Mouse (Mus musculus): ENCODE results near the gene Zdhhc16. TPM values are rescaled to one million over a fixed set of nuclear protein-coding genes. Genes with fewer than 3 reads are reported as not detected.

Gene Zdhhc16
- total RNA-seq (2021) = 10 to 100 TPM; 45.4 to 48.5 TPM

- intact Hi-C loops (cut with DNase I) = loop anchor here (2.0 kb wide), 1 partner anchor 47 kb away; the partner anchor contains the start of genes Mms19 and Ubtd1
- DNase-seq (ENCODE audit: low spot score in 2 of 2) = peak; percentile 99
Measured at GRCm38 (mm10) chr19:41933179-41934086, at the start of gene Zdhhc16, which contains the start of gene Exosc1. Zdhhc16 (plus strand) TSS chr19:41933480. Exosc1 (minus strand) TSS chr19:41933423.

DNA sequence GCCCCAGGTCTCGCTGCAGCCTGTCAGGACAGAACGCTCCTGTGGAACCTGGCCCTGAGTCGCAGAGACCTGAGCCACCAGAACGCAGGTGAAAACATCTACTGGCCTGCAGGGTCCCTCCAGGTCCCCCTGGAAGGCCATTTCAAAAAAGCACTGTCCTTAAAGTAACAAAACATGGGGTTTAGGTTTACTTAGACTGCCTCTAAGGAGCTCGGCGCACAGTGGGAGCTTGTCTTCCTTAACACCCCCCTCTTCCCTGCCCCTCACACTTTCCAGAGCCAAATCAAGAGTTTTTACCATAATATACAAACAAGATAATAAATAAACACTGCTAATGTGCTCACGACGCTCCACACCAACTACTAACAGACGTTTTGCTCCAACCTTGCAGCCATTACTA lies 49.4 kb upstream of the Zdhhc16 start:
- intact Hi-C loops (cut with DNase I) = no loop called here
- no peak for DNase-seq (ENCODE audit: low spot score in 2 of 2)

DNA sequence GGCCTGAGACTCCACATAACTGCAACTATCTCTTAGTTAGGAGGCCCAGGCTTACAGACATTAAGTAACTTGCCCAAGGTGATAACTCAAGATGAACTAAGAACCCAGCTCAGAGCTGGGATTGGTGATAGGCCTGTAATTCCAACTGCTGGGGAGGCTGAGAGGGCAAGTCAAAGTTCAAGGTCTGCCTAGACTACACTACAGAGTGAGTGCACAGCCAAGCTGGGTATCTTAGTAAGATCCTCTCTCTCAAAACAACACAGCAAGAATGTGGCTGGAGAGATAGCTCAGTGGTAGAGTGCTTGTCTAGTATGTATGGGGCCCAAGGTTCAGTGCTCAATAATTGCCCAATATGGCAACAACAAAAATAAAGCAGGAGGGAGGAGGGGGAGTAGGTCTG lies 45.1 kb upstream of the Zdhhc16 start:
- DNase-seq (ENCODE audit: low spot score in 2 of 2) = no peak
- intact Hi-C loops (cut with DNase I) = no loop called here

- DNase-seq (ENCODE audit: low spot score in 2 of 2) = no peak
- intact Hi-C loops (cut with DNase I) = no loop called here
Measured at GRCm38 (mm10) chr19:41894959-41895358, 38.3 kb upstream of the Zdhhc16 start.

- intact Hi-C loops (cut with DNase I) = no loop called here
- DNase-seq (ENCODE audit: low spot score in 2 of 2) = peak; percentile 81 to 84
Measured at GRCm38 (mm10) chr19:41895460-41896318, 37.6 kb upstream of the Zdhhc16 start, which contains the start of gene Rrp12. Rrp12 (minus strand) TSS chr19:41896173.

DNA sequence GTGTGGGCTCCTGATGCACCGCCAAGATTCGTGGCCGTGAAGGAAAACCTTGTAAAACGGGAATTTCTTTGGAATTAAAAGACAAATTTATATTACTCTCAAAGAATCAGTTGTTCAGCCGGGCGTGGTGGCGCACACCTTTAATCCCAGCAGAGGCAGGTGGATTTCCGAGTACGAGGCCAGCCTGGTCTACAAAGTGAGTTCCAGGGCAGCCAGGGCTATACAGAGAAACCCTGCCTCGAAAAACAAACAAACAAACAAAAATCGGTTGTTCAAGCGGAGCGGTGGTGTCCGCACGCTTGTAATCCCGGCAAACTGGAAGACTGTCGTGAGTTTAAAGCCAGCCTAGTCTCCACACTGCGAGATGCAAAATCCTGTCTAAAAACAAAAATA lies 37.0 kb upstream of the Zdhhc16 start:
- no peak for DNase-seq (ENCODE audit: low spot score in 2 of 2)
- intact Hi-C loops (cut with DNase I) = no loop called here

GRCm38 (mm10) chr19:41898860-41899259 lies 34.4 kb upstream of the Zdhhc16 start:
- intact Hi-C loops (cut with DNase I) = no loop called here
- no peak for DNase-seq (ENCODE audit: low spot score in 2 of 2)

DNA sequence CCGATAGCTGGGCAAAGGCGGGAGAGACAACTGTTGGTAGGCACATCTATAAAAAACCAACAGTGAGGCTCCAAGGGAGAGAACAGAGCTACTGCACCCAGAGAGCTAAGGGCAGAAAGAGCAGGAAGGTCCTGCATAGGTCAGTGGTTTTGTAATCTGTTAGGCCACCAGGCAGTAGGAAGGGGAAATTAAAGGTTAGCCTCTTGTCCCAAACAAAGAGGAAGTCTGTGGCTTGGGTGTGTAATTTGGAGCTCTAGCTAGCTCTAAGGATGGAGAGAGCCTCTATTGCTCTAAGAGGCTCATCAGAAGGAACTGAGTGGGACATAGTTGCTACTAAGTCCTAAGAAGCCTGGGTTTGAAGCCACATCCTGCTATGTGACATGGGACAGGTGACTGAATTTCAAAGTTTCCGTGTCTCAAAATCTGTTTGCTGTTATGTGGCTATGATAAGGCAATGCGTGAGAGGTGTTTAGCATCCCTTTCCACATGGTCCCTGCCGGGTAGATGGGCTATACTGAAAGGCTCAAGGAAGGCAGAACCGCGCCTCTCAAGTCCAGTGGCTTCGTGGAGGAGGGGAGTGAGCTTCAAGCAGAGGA lies 32.7 kb upstream of the Zdhhc16 start:
- intact Hi-C loops (cut with DNase I) = no loop called here
- no peak for DNase-seq (ENCODE audit: low spot score in 2 of 2)

GRCm38 (mm10) chr19:41901696-41902095 lies 31.6 kb upstream of the Zdhhc16 start:
- no peak for DNase-seq (ENCODE audit: low spot score in 2 of 2)

DNA sequence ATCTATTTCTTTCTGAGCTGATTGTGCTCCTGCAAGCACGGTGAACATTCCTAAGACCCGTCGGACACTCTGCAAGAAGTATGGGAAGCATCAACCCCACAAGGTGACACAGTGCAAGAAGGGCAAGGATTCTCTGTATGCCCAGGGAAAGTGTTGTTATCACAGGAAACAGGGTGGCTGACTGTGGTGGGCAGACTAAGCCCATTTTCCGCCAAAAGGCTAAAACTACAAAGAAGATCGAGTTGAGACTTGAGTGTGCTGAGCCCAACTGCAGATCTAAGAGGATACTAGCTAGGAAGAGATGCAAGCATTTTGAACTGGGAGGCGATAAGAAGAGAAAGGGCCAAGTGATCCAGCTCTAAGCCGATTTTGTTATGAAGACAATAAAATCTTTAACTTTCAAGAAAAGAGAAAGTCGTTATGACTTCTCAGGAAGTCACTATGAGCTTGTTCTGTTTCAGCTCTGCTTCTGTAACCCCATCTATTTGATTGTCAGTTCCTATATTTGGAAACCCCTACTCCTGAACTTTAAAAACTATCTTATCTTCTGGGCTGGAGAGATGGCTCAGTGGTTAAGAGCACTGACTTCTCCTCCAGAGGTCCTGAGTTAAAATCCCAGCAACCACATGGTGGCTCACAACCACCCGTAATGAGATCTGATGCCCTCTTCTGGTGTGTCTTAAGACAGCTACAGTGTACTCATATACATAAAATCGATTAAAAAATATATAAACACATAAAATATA lies 30.3 kb upstream of the Zdhhc16 start:
- intact Hi-C loops (cut with DNase I) = no loop called here
- DNase-seq (ENCODE audit: low spot score in 2 of 2) = no peak

More at GRCm38 (mm10) chr19:41901696-41902095, 31.6 kb upstream of the Zdhhc16 start:
- intact Hi-C loops (cut with DNase I) = no loop called here

DNA sequence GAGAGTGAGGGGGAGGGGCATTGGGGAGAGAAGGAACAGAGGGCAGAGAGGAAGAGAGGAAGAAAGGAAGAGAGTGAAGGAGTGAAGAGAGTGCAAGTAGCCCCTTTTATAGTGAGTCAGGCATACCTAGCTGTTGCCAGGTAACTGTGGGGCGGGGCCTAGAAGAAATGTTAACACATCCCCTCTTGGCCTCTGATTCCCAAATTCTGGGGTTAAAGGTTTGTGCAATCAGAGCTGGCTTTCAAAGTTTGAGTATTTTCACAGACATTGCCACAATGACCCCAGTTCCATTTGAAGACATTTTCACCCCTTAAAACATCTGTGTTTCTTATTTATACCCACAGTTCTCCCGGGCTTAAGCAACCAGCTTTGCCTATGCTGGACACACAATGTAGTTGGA lies 28.0 kb upstream of the Zdhhc16 start:
- intact Hi-C loops (cut with DNase I) = no loop called here
- DNase-seq (ENCODE audit: low spot score in 2 of 2) = no peak

GRCm38 (mm10) chr19:41906311-41907078 lies 26.8 kb upstream of the Zdhhc16 start:
- no peak for DNase-seq (ENCODE audit: low spot score in 2 of 2)
- intact Hi-C loops (cut with DNase I) = no loop called here

DNA sequence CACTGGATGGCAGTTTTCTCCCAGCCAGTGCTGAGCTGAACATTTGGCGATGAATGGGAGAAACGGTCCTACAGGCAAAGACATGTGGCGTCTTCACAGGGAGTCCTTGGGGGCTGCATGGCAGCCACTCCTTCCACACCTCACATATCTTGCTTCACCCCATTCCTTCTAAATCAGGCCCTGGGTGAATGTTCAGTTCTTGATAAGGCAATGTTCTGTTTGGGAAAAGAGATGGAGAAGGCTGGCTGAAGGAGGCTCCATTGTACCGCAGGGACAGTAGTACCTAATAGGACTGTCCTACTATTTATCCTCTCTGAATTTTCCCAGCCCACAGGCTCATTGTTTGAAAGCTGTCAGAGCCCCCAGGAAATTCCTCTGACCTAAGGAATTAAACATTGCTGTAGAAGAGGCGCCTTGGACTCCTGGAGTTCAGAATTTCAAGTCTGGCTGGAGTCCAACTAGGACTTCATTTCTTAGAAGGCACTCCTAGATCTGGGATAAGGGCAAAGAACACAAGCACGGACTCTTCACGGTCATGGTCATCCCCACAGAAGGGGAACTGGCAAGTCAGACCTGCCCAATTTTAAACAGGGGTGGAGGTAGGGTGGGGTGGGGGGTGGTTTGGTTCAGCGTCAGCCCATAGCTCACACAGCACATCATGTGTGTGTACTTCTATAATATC lies 26.1 kb upstream of the Zdhhc16 start:
- DNase-seq (ENCODE audit: low spot score in 2 of 2) = no peak
- intact Hi-C loops (cut with DNase I) = no loop called here

DNA sequence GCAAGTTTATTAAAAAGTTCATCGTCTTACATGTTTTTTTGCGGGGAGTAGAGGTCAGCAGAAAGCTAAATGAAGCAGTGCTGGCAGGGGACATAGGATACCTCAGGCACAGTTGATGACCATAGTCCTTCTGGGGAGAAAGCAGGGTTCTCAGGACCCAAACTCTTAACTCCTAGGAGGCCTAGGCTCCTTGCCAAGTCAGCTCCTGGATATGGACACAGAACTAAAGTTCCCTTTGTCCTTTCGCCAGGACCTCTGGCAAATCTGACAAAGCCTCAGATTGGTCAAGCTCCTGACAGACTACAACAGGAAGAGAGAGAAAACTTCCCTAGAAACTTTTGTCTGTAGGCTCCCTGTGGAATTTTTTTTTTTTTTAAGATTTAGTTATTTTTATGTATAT lies 24.5 kb upstream of the Zdhhc16 start:
- intact Hi-C loops (cut with DNase I) = no loop called here
- DNase-seq (ENCODE audit: low spot score in 2 of 2) = no peak

DNA sequence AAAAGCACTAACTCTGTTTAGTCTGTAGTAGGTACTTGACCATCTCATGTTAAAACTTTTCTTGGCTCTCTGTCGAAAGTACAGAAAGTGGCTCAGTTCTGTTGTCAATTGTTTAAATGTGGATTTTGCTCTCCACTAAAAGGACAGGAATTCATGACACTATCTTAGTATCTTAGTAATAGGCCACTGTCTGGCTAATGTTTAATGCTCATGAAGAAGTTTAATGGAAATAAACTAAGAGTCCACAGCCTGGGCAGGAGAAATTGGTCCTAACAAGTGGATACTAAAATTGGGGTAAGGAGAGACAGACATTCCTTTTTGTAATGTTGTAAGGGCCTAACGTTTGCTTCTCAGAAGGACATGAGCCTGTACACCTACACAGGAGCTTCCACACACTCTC lies 22.9 kb upstream of the Zdhhc16 start:
- DNase-seq (ENCODE audit: low spot score in 2 of 2) = no peak
- intact Hi-C loops (cut with DNase I) = no loop called here

- peak; percentile 95 to 97 for DNase-seq (ENCODE audit: low spot score in 2 of 2)
- intact Hi-C loops (cut with DNase I) = no loop called here
Measured at GRCm38 (mm10) chr19:41911178-41912073, 21.9 kb upstream of the Zdhhc16 start, which contains the start of gene Pgam1. Pgam1 (plus strand) TSS chr19:41911923.

All from left cerebral cortex, postnatal 36 days (tissue).